Mouse (Mus musculus) bone marrow macrophage, adult 2 months (primary cell): ENCODE measurements around the gene Nol11. TPM values are rescaled to one million over a fixed set of nuclear protein-coding genes. Genes with fewer than 3 reads are reported as not detected.
A peak's percentile ranks its signal among the peaks of the same experiment; 100 is the strongest.
"Not testable (repeated sequence)": the region's sequence is repeated elsewhere in the genome, so short reads cannot be mapped to it uniquely, and the experiment has no call there.

ENCODE experiments used
- H3K27ac ChIP-seq: 2 replicates; pipeline ENCODE4 v1.5.1; 2012; ENCODE audit warnings: low read depth, low read length; ENCODE audit not compliant: insufficient read depth
- H3K4me1 ChIP-seq: 2 replicates; pipeline ENCODE4 v1.6.1; 2012; ENCODE audit warnings: low read length; ENCODE audit not compliant: control insufficient read depth, insufficient read depth
- H3K4me3 ChIP-seq: 2 replicates; pipeline ENCODE4 v1.5.1; 2012; ENCODE audit warnings: mild to moderate bottlenecking, low read length, moderate library complexity; ENCODE audit not compliant: insufficient read depth
- CTCF ChIP-seq: IDR thresholded peaks from 2 replicates; pipeline ENCODE4 v1.5.1; 2012; ENCODE audit warnings: low read depth, mild to moderate bottlenecking, low read length, moderate library complexity
- POLR2A ChIP-seq: IDR thresholded peaks from 2 replicates; pipeline ENCODE4 v1.6.1; 2012; ENCODE audit warnings: mild to moderate bottlenecking, low read depth, low read length, borderline replicate concordance
- polyA plus RNA-seq: library from polyadenylated mRNA; stranded (reverse); fragments of >200 nt; gene quantifications from 2 replicates; pipeline ENCODE4 v1.2.4, GENCODE M21; 2012; ENCODE audit not compliant: missing spikeins, insufficient read depth, insufficient read length

Nol11 gene
- polyA plus RNA-seq, 1 experiment, result 18.4 TPM

GRCm38 (mm10) chr11:107156977-107157642, 32.1 kb downstream of the Nol11 start:
- no peak overlapping the region for H3K27ac ChIP-seq
- no peak overlapping the region for H3K4me3 ChIP-seq
- H3K4me1 ChIP-seq, result no peaks in the 10 kb centered on the region
- no peak for TF ChIP-seq CTCF
- TF ChIP-seq POLR2A, result no peak

GRCm38 (mm10) chr11:107155292-107155691, 33.9 kb downstream of the Nol11 start:
- H3K4me1 ChIP-seq, result no peaks in the 10 kb centered on the region
- no peak overlapping the region for H3K4me3 ChIP-seq
- no peak overlapping the region for H3K27ac ChIP-seq
- TF ChIP-seq POLR2A, result no peak
- no peak for TF ChIP-seq CTCF

GRCm38 (mm10) chr11:107154431-107154830, 34.8 kb downstream of the Nol11 start:
- no peaks in the 10 kb centered on the region for H3K4me1 ChIP-seq
- no peak for TF ChIP-seq POLR2A
- TF ChIP-seq CTCF, result no peak
- no peak overlapping the region for H3K4me3 ChIP-seq
- H3K27ac ChIP-seq, result no peak overlapping the region

GRCm38 (mm10) chr11:107153645-107154044, 35.5 kb downstream of the Nol11 start:
- Histone ChIP-seq H3K4me1 (peaks cover 2% of the 10 kb centered on the region; the same call in 1 of the 2 replicates), H3K27ac (no peak overlapping the region), H3K4me3 (no peak overlapping the region)
- TF ChIP-seq CTCF (no peak), POLR2A (no peak)

GRCm38 (mm10) chr11:107151809-107152208, 37.4 kb downstream of the Nol11 start:
- H3K4me1 ChIP-seq, result peaks cover 11% of the 10 kb centered on the region
- H3K27ac ChIP-seq, result no peak overlapping the region
- TF ChIP-seq POLR2A (no peak), CTCF (peak; percentile 29)
- H3K4me3 ChIP-seq, result no peak overlapping the region

- H3K4me1 ChIP-seq, result peaks cover 12% of the 10 kb centered on the region
- H3K4me3 ChIP-seq, H3K27ac ChIP-seq: not testable (repeated sequence)
These were observed 45.2 kb downstream of the Nol11 start for GRCm38 (mm10) chr11:107143956-107144355.

- Histone ChIP-seq H3K27ac (no peak overlapping the region), H3K4me1 (peaks cover 6% of the 10 kb centered on the region), H3K4me3 (no peak overlapping the region)
- no peak for TF ChIP-seq POLR2A
- no peak for TF ChIP-seq CTCF
These were observed 46.8 kb downstream of the Nol11 start for GRCm38 (mm10) chr11:107142382-107142781.

GRCm38 (mm10) chr11:107140756-107141155, 48.4 kb downstream of the Nol11 start:
- Histone ChIP-seq H3K27ac (no peak overlapping the region), H3K4me1 (0 out of 2 replicates have a peak, but pooled peaks cover 2% of the 10 kb centered on the region), H3K4me3 (no peak overlapping the region)
- TF ChIP-seq POLR2A (no peak), CTCF (no peak)

GRCm38 (mm10) chr11:107138633-107139032, 50.5 kb downstream of the Nol11 start:
- no peak overlapping the region for H3K27ac ChIP-seq
- 0 out of 2 replicates have a peak, but pooled peaks cover 2% of the 10 kb centered on the region for H3K4me1 ChIP-seq
- TF ChIP-seq CTCF (0 out of 2 replicates have a peak, but pooled peaks have one; percentile 22), POLR2A (no peak)
- no peak overlapping the region for H3K4me3 ChIP-seq

GRCm38 (mm10) chr11:107137593-107137992, 51.6 kb downstream of the Nol11 start:
- Histone ChIP-seq H3K27ac (no peak overlapping the region), H3K4me3 (no peak overlapping the region), H3K4me1 (0 out of 2 replicates have a peak, but pooled peaks cover 4% of the 10 kb centered on the region)
- TF ChIP-seq POLR2A (no peak), CTCF (no peak)

GRCm38 (mm10) chr11:107136458-107136857, 52.7 kb downstream of the Nol11 start:
- H3K27ac ChIP-seq, H3K4me1 ChIP-seq, H3K4me3 ChIP-seq: not testable (repeated sequence)
